Mouse (Mus musculus) heart, adult 10 weeks (tissue): ENCODE results near the gene Vmn1r203. TPM values are rescaled to one million over a fixed set of nuclear protein-coding genes. Genes with fewer than 3 reads are reported as not detected.

ENCODE experiments used
- polyA plus RNA-seq: library from polyadenylated mRNA; stranded (reverse); fragments of 350-450 nt; fragmentation: Illumina TruSeq; extraction: RNeasy Lipid Tissue Mini Kit (QIAGEN cat#74804); gene quantifications from one replicate; pipeline ENCODE4 v1.2.3, GENCODE M21; 2014; ENCODE audit warnings: low read depth, low replicate concordance

Vmn1r203 gene
- not detected for polyA plus RNA-seq

GRCm38 (mm10) chr13:22517814-22518213 lies at the start of gene Vmn1r203:
Gene Vmn1r203, plus strand, starts transcription at chr13:22518114.

DNA sequence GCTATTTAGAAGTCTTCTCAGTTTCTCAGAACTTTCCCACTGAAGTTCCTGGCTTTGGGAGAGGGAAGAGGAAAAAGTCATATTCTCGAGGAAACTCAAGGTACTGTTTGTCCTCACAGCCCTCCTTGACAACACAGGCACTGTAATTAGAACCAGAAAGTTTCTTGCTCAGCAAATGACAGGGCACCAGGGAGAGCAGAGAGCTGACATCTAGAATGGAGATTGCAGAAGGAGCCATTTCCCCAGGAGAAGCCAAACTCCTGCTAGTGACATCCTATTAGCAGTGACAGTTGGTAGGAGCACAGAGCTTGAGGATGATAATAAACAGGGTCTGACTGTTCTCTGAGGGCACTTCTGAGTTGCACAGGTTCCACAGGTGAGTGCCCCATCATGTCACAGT lies 46.3 kb upstream of the Vmn1r203 start, which contains the start of gene Vmn1r201:
Gene Vmn1r201, plus strand, starts transcription at position 301 of the 400 bp plus-strand sequence.

DNA sequence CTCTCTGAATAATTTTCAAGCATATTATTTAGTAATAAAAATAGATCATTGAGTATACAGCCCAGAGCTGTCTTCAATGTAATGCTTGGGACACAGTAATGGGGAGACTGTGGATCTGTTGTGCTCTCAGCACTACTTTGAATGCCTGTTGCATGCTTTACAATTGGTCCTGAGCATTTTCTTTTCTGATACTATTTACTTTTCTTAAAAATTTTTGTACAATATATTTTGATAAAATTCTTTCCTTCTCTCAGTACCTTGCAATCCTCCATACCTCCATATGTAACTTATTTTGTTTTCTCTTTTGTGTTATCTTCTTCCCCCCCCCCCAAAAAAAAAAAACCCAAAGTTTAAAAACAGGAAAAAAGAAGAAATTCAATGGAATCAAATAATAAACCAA lies 12.6 kb upstream of the Vmn1r203 start, which contains the start of gene Vmn1r202:
Gene Vmn1r202, minus strand, starts transcription at position 101 of the 400 bp plus-strand sequence.

DNA sequence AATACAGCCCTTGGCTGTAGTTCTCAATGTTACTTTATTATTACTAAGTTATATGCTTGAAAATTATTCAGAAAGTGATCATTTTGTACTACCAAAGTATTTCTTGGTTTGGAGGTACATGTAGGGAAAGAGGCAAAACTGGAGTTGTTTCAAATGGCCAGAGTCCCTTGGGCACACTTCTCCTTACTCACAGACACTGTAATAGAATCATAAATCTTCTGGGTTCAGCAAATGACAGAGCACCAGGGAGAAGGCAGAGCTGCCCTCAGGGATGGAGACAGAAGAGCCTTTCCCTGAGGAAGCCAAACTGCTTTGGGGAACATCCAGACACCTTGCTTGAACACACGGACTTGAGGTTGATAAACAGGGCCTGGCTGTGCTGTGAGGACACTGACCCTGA lies 35.0 kb downstream of the Vmn1r203 start, which contains the start of gene Vmn1r204:
Gene Vmn1r204, plus strand, starts transcription at position 301 of the 400 bp plus-strand sequence.

Other genes starting within 250 kb of the Vmn1r203 start
- not detected for gene Vmn1r195, start 247.6 kb upstream of the Vmn1r203 start, polyA plus RNA-seq
- not detected for gene Vmn1r196, start 228.2 kb upstream of the Vmn1r203 start, polyA plus RNA-seq
- gene Vmn1r197, start 193.5 kb upstream of the Vmn1r203 start, polyA plus RNA-seq: not detected
- gene Vmn1r198, start 167.8 kb upstream of the Vmn1r203 start, polyA plus RNA-seq: not detected
- not detected for gene Vmn1r199, start 138.3 kb upstream of the Vmn1r203 start, polyA plus RNA-seq
- gene Vmn1r200, start 127.7 kb upstream of the Vmn1r203 start, polyA plus RNA-seq: not detected
- not detected for gene Vmn1r201, start 46.2 kb upstream of the Vmn1r203 start, polyA plus RNA-seq
- not detected for gene Vmn1r202, start 12.7 kb upstream of the Vmn1r203 start, polyA plus RNA-seq
- gene Vmn1r204, start 35.1 kb downstream of the Vmn1r203 start, polyA plus RNA-seq: not detected
- gene Vmn1r205, start 74.9 kb downstream of the Vmn1r203 start, polyA plus RNA-seq: not detected
- not detected for gene Vmn1r206, start 106.1 kb downstream of the Vmn1r203 start, polyA plus RNA-seq
- gene Vmn1r207-ps, start 211.5 kb downstream of the Vmn1r203 start, polyA plus RNA-seq: not detected